In genomic region chr9:70509906-70510525, GRCm38 (mm10) we compare ENCODE assay signal across 11 mouse cellular contexts. TPM values are rescaled to one million over a fixed set of nuclear protein-coding genes. Genes with fewer than 3 reads are reported as not detected.
DNase-seq lines count a peak whose midpoint lies in the region; ATAC-seq and TF ChIP-seq lines count a peak whose summit lies in the region.
"Had no signal": no experiment of that assay in that cellular context is flagged by ENCODE, and none has a peak within 500 bp of the region (broad histone marks: within the 10 kb centered on the region; RNA-seq: fewer than 3 reads in every experiment).

No protein-coding gene starts in this region.

- peak; percentile 72 for DNase-seq in kidney, adult 11 months
- DNase-seq in adipocyte (ENCODE audit: low spot score): peak; percentile 79
- peak; percentile 35 for DNase-seq in lung, postnatal 36 days
- no peak for DNase-seq in midbrain, embryonic 11.5 days (ENCODE audit: low spot score, missing footprints)
- no peak for DNase-seq in hindbrain, postnatal 0 days (ENCODE audit: low spot score)
- no peak for DNase-seq in thymus, postnatal 4 days
- DNase-seq: forebrain, postnatal 0 days had no signal

- WGBS in kidney, embryonic 14.5 days: 67% methylated on average over 4 of the region's 4 CpGs
- 43% methylated on average over 4 of the region's 4 CpGs for WGBS in intestine, postnatal 0 days
- 83% methylated on average over 4 of the region's 4 CpGs for WGBS in midbrain, embryonic 11.5 days
- 74% methylated on average over 4 of the region's 4 CpGs for WGBS in hindbrain, postnatal 0 days

- no peak for ATAC-seq in kidney, embryonic 14.5 days (ENCODE audit: low FRiP score, low TSS enrichment)
- peak; percentile 58; the same call in 1 of the 2 replicates for ATAC-seq in intestine, postnatal 0 days
- no peak for ATAC-seq in midbrain, embryonic 11.5 days (ENCODE audit: low FRiP score)
- no peak for ATAC-seq in hindbrain, postnatal 0 days
- ATAC-seq: forebrain, postnatal 0 days had no signal

- no peaks in the 10 kb centered on the region for H3K27me3 ChIP-seq in kidney, embryonic 14.5 days (ENCODE audit: control insufficient read depth, insufficient read depth, low read length)
- H3K27me3 ChIP-seq in intestine, postnatal 0 days (replicated peaks; ENCODE audit: control insufficient read depth, insufficient read depth, low read length): no peaks in the 10 kb centered on the region
- no peaks in the 10 kb centered on the region for H3K27me3 ChIP-seq in midbrain, embryonic 11.5 days (ENCODE audit: control insufficient read depth, insufficient read depth, low read length)
- no peaks in the 10 kb centered on the region for H3K27me3 ChIP-seq in hindbrain, postnatal 0 days (ENCODE audit: insufficient read depth, low read length)
- H3K27me3 ChIP-seq: limb, embryonic 12.5 days had no signal

- no peak overlapping the region for H3K4me3 ChIP-seq in kidney, embryonic 14.5 days (ENCODE audit: low read length)
- no peak overlapping the region for H3K4me3 ChIP-seq in intestine, postnatal 0 days (ENCODE audit: low read depth, low read length)
- H3K4me3 ChIP-seq in midbrain, embryonic 11.5 days (ENCODE audit: low read depth, low read length): no peak overlapping the region
- H3K4me3 ChIP-seq in hindbrain, postnatal 0 days (ENCODE audit: low read length): no peak overlapping the region
- H3K4me3 ChIP-seq: hindbrain, embryonic 15.5 days; limb, embryonic 12.5 days had no signal

- H3K9ac ChIP-seq in kidney, embryonic 14.5 days (ENCODE audit: low read depth, low read length): no peak overlapping the region
- no peak overlapping the region for H3K9ac ChIP-seq in intestine, postnatal 0 days (ENCODE audit: low read depth, low read length)
- no peak overlapping the region for H3K9ac ChIP-seq in midbrain, embryonic 11.5 days (ENCODE audit: low read length)
- no peak overlapping the region for H3K9ac ChIP-seq in hindbrain, postnatal 0 days (replicated peaks; ENCODE audit: low read length)
- H3K9ac ChIP-seq: forebrain, postnatal 0 days; hindbrain, embryonic 15.5 days; limb, embryonic 12.5 days had no signal

- no peak for TF ChIP-seq CTCF in intestine, postnatal 0 days (IDR thresholded peaks at IDR 0.05; ENCODE audit: low read depth)
- no peak for TF ChIP-seq CTCF in hindbrain, postnatal 0 days (IDR thresholded peaks at IDR 0.05; ENCODE audit: low read depth)

- no peaks in the 10 kb centered on the region for H3K9me3 ChIP-seq in kidney, embryonic 14.5 days (ENCODE audit: control insufficient read depth, low read length)
- no peaks in the 10 kb centered on the region for H3K9me3 ChIP-seq in intestine, postnatal 0 days (ENCODE audit: control insufficient read depth)
- H3K9me3 ChIP-seq in midbrain, embryonic 11.5 days (ENCODE audit: control insufficient read depth, low read length): no peaks in the 10 kb centered on the region
- H3K9me3 ChIP-seq in hindbrain, postnatal 0 days (ENCODE audit: low read length): no peaks in the 10 kb centered on the region
- H3K9me3 ChIP-seq: hindbrain, embryonic 15.5 days; limb, embryonic 12.5 days had no signal

- H3K4me2 ChIP-seq in kidney, embryonic 14.5 days (replicated peaks; ENCODE audit: low read depth, low read length): no peak overlapping the region
- H3K4me2 ChIP-seq in intestine, postnatal 0 days (replicated peaks; ENCODE audit: low read depth): no peak overlapping the region
- H3K4me2 ChIP-seq in midbrain, embryonic 11.5 days: no peak overlapping the region
- no peak overlapping the region for H3K4me2 ChIP-seq in hindbrain, postnatal 0 days (ENCODE audit: low read depth, low read length)
- H3K4me2 ChIP-seq: hindbrain, embryonic 15.5 days; limb, embryonic 12.5 days had no signal

- no peaks in the 10 kb centered on the region for H3K36me3 ChIP-seq in kidney, embryonic 14.5 days (ENCODE audit: control insufficient read depth, insufficient read depth, low read length)
- no peaks in the 10 kb centered on the region for H3K36me3 ChIP-seq in intestine, postnatal 0 days (ENCODE audit: control insufficient read depth, insufficient read depth)
- H3K36me3 ChIP-seq in midbrain, embryonic 11.5 days (ENCODE audit: control insufficient read depth, insufficient read depth, low read length): no peaks in the 10 kb centered on the region
- no peaks in the 10 kb centered on the region for H3K36me3 ChIP-seq in hindbrain, postnatal 0 days (ENCODE audit: insufficient read depth, low read length)
- H3K36me3 ChIP-seq: hindbrain, embryonic 15.5 days; limb, embryonic 12.5 days had no signal

- H3K4me1 ChIP-seq in kidney, embryonic 14.5 days (ENCODE audit: control insufficient read depth, insufficient read depth, low read length): no peaks in the 10 kb centered on the region
- H3K4me1 ChIP-seq in intestine, postnatal 0 days (replicated peaks; ENCODE audit: control insufficient read depth, insufficient read depth, low read length): peaks cover 3% of the 10 kb centered on the region; the same call in 1 of the 2 replicates
- no peaks in the 10 kb centered on the region for H3K4me1 ChIP-seq in midbrain, embryonic 11.5 days (ENCODE audit: control insufficient read depth, insufficient read depth, low read length)
- H3K4me1 ChIP-seq in hindbrain, postnatal 0 days (ENCODE audit: insufficient read depth, low read length): no peaks in the 10 kb centered on the region
- H3K4me1 ChIP-seq: hindbrain, embryonic 15.5 days; limb, embryonic 12.5 days had no signal

- H3K27ac ChIP-seq in kidney, embryonic 14.5 days (ENCODE audit: low read depth, low read length): no peak overlapping the region
- H3K27ac ChIP-seq in intestine, postnatal 0 days (ENCODE audit: low read depth, low read length): peak overlapping the region; percentile 35
- no peak overlapping the region for H3K27ac ChIP-seq in midbrain, embryonic 11.5 days (ENCODE audit: low read depth, low read length)
- H3K27ac ChIP-seq in hindbrain, postnatal 0 days: no peak overlapping the region
- H3K27ac ChIP-seq: hindbrain, embryonic 15.5 days; limb, embryonic 12.5 days had no signal

RNA-seq across cellular contexts. Expression of gene Rnf111, which starts 6.5 kb away (rescaled TPM):
- polyA plus RNA-seq in kidney, embryonic 14.5 days (2014; fragmentation: Nextera tagmentation; extraction: Ambion mirVana): 29.0 and 36.9 TPM in 2 replicates
- polyA plus RNA-seq in intestine, postnatal 0 days (2015; fragmentation: Nextera tagmentation; extraction: Ambion mirVana): 13.1 and 14.9 TPM in 2 replicates
- 38.8 and 43.1 TPM in 2 replicates for polyA plus RNA-seq in midbrain, embryonic 11.5 days (2014; fragmentation: Nextera tagmentation; extraction: Ambion mirVana)
- 26.2 and 35.9 TPM in 2 replicates for total RNA-seq in hindbrain, postnatal 0 days (2014; rRNA removed)
- polyA plus RNA-seq in hindbrain, postnatal 0 days (2015; fragmentation: Nextera tagmentation; extraction: Ambion mirVana): 14.9 and 15.9 TPM in 2 replicates

RNA-seq across cellular contexts. Expression of gene Sltm, which starts 32.5 kb away (rescaled TPM):
- polyA plus RNA-seq in kidney, embryonic 14.5 days (2014; fragmentation: Nextera tagmentation; extraction: Ambion mirVana): 64.9 and 71.6 TPM in 2 replicates
- polyA plus RNA-seq in intestine, postnatal 0 days (2015; fragmentation: Nextera tagmentation; extraction: Ambion mirVana): 27.6 and 33.3 TPM in 2 replicates
- polyA plus RNA-seq in midbrain, embryonic 11.5 days (2014; fragmentation: Nextera tagmentation; extraction: Ambion mirVana): 65.5 and 66.2 TPM in 2 replicates
- total RNA-seq in hindbrain, postnatal 0 days (2014; rRNA removed): 19.4 and 23.2 TPM in 2 replicates
- 39.4 and 44.3 TPM in 2 replicates for polyA plus RNA-seq in hindbrain, postnatal 0 days (2015; fragmentation: Nextera tagmentation; extraction: Ambion mirVana)

Comparison
In these comparisons a context has a peak if more than half of its experiments do, and no peak if none do; other contexts are left out.
1. DNase-seq: peak in kidney, adult 11 months (single experiment), adipocyte (single experiment) and lung, postnatal 36 days (single experiment); none in midbrain, embryonic 11.5 days (single experiment), hindbrain, postnatal 0 days (single experiment) and thymus, postnatal 4 days (single experiment).